Mouse (Mus musculus) ES-E14 (cell line): ENCODE measurements around the gene Olfr1506.
"Not testable (repeated sequence)": the region's sequence is repeated elsewhere in the genome, so short reads cannot be mapped to it uniquely, and the experiment has no call there.

Experiments
- CHD2 ChIP-seq: IDR thresholded peaks from 2 replicates; pipeline ENCODE4 v1.6.1; 2014; ENCODE audit warnings: mild to moderate bottlenecking, low read depth, low read length, inconsistent platforms
- HCFC1 ChIP-seq: IDR thresholded peaks from 2 replicates; pipeline ENCODE4 v1.6.1; 2012; ENCODE audit warnings: low read length, inconsistent platforms, borderline replicate concordance; ENCODE audit not compliant: insufficient read depth
- MAFK ChIP-seq: IDR thresholded peaks from 2 replicates; pipeline ENCODE4 v1.6.1; 2014; ENCODE audit warnings: mild to moderate bottlenecking, low read depth, low read length, inconsistent platforms; ENCODE audit not compliant: insufficient read depth
- ZNF384 ChIP-seq: IDR thresholded peaks from 2 replicates; pipeline ENCODE4 v1.6.1; 2012; ENCODE audit warnings: low read depth, low read length, inconsistent platforms

DNA sequence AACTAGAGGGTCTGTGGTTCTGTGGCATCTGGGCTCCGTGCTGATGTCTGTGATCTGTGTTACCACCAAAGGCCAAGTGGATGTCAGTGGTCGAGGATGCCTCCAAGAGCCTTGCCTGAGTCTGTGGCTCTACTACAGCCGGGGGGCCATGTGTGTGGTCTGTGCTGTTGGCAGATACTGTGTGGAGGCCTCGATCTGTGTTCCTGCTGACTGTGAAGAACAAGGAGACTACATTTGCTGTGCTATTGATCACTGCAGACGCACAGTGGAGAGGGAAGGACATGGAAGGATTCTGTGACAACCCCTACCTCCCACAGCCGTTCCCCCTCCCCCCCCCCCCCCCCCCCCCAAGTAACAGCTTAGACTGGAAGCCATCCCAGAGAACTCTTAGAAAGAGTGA, 29.0 kb downstream of the Olfr1506 start:
- not testable (repeated sequence) for TF ChIP-seq ZNF384, MAFK, HCFC1, CHD2
